Mouse (Mus musculus): ENCODE measurements around the gene Lamb3.
"Not testable (repeated sequence)": the region's sequence is repeated elsewhere in the genome, so short reads cannot be mapped to it uniquely, and the experiment has no call there.

Lamb3 gene

GRCm38 (mm10) chr1:193252616-193253015 is 45.1 kb downstream of the Lamb3 start:
- DNase-seq = no peak

GRCm38 (mm10) chr1:193253895-193254294 is 46.4 kb downstream of the Lamb3 start:
- not testable (repeated sequence) for DNase-seq

GRCm38 (mm10) chr1:193255032-193255431 is 47.5 kb downstream of the Lamb3 start:
- no peak for DNase-seq

GRCm38 (mm10) chr1:193255488-193256288 is 48.2 kb downstream of the Lamb3 start:
- DNase-seq = peak; percentile 92

- DNase-seq = no peak
These were observed 48.7 kb downstream of the Lamb3 start for GRCm38 (mm10) chr1:193256289-193256577.

- DNase-seq = peak; percentile 68 to 75
These were observed 49.2 kb downstream of the Lamb3 start for GRCm38 (mm10) chr1:193256621-193257098.

GRCm38 (mm10) chr1:193259559-193259958 is 52.1 kb downstream of the Lamb3 start:
- DNase-seq = no peak

- no peak for DNase-seq
These were observed 54.5 kb downstream of the Lamb3 start for GRCm38 (mm10) chr1:193261897-193262548.

- peak; percentile 45 to 57 for DNase-seq
These were observed 55.8 kb downstream of the Lamb3 start for GRCm38 (mm10) chr1:193263026-193263907.

- peak; percentile 31 to 35 for DNase-seq
These were observed 56.6 kb downstream of the Lamb3 start, which contains the start of gene Hsd11b1 for GRCm38 (mm10) chr1:193263955-193264598. Gene Hsd11b1, minus strand, starts transcription at chr1:193264075.

GRCm38 (mm10) chr1:193265734-193266133 is 58.2 kb downstream of the Lamb3 start:
- no peak for DNase-seq

- no peak for DNase-seq
These were observed 63.7 kb downstream of the Lamb3 start for GRCm38 (mm10) chr1:193270965-193271763.

GRCm38 (mm10) chr1:193272137-193272915 is 64.8 kb downstream of the Lamb3 start:
- peak; percentile 40 to 42 for DNase-seq

GRCm38 (mm10) chr1:193272916-193273601 is 65.6 kb downstream of the Lamb3 start, which contains the start of gene G0s2:
Gene G0s2, minus strand, starts transcription at chr1:193273217.
- DNase-seq = peak; percentile 63 to 65

GRCm38 (mm10) chr1:193274407-193275071 is 67.0 kb downstream of the Lamb3 start:
- DNase-seq = no peak

GRCm38 (mm10) chr1:193278414-193279045 is 71.0 kb downstream of the Lamb3 start:
- peak; percentile 20 to 27 for DNase-seq

GRCm38 (mm10) chr1:193279492-193279891 is 72.0 kb downstream of the Lamb3 start:
- no peak for DNase-seq

- no peak for DNase-seq
These were observed 73.8 kb downstream of the Lamb3 start for GRCm38 (mm10) chr1:193281344-193281743.

- no peak for DNase-seq
These were observed 76.8 kb downstream of the Lamb3 start for GRCm38 (mm10) chr1:193284228-193284779.

Measured in cerebellum, postnatal 10 days (tissue).